Mouse (Mus musculus): Measurements from ENCODE around the gene Eci3.

The Eci3 gene

GRCm38 (mm10) chr13:34924210-34924609, 39.4 kb downstream of the Eci3 start, which contains the start of the genes Fam217a and 4933417A18Rik:
Gene Fam217a, minus strand, starts transcription at chr13:34924310.
Gene 4933417A18Rik, plus strand, starts transcription at chr13:34924409.
- no peak for DNase-seq

GRCm38 (mm10) chr13:34916520-34917167, 47.0 kb downstream of the Eci3 start:
- DNase-seq = no peak

GRCm38 (mm10) chr13:34914614-34915013, 49.0 kb downstream of the Eci3 start:
- no peak for DNase-seq
